Mouse (Mus musculus) midbrain, embryonic 13.5 days (tissue): ENCODE measurements around the gene Icosl. TPM values are rescaled to one million over a fixed set of nuclear protein-coding genes. Genes with fewer than 3 reads are reported as not detected.
"Not testable (repeated sequence)": the region's sequence is repeated elsewhere in the genome, so short reads cannot be mapped to it uniquely, and the experiment has no call there.

Experiments used
- ATAC-seq: fragments of 200-750 bp; cut with Nextera tagmentation; 2 replicates; pipeline ENCODE4 v1.8.0; 2017; ENCODE audit warnings: mild to moderate bottlenecking, moderate TSS enrichment, moderate library complexity
- H3K27ac ChIP-seq: fragments of 300-500 bp; sonication (generic); 2 replicates; pipeline ENCODE4 v1.5.1; 2015; ENCODE audit warnings: inconsistent platforms, mild to moderate bottlenecking, moderate library complexity
- H3K27me3 ChIP-seq: fragments of 300-500 bp; sonication (generic); 2 replicates; pipeline ENCODE4 v1.6.1; 2015; ENCODE audit warnings: mild to moderate bottlenecking, inconsistent platforms
- H3K36me3 ChIP-seq: fragments of 300-500 bp; sonication (generic); 2 replicates; pipeline ENCODE4 v1.6.1; 2015; ENCODE audit warnings: mild to moderate bottlenecking, inconsistent platforms
- H3K4me1 ChIP-seq: fragments of 300-500 bp; sonication (generic); replicated peaks from 2 replicates; pipeline ENCODE4 v1.6.1; 2015; ENCODE audit warnings: inconsistent platforms
- H3K4me2 ChIP-seq: fragments of 300-500 bp; sonication (generic); replicated peaks from 2 replicates; pipeline ENCODE4 v1.6.1; 2015; ENCODE audit warnings: moderate library complexity, mild to moderate bottlenecking, inconsistent platforms
- H3K4me3 ChIP-seq: fragments of 300-500 bp; sonication (generic); replicated peaks from 2 replicates; pipeline ENCODE4 v1.5.1; 2015; ENCODE audit warnings: mild to moderate bottlenecking, inconsistent platforms
- H3K9ac ChIP-seq: fragments of 300-500 bp; sonication (generic); replicated peaks from 2 replicates; pipeline ENCODE4 v1.6.1; 2015; ENCODE audit warnings: mild to moderate bottlenecking, inconsistent platforms
- H3K9me3 ChIP-seq: fragments of 300-500 bp; sonication (generic); 2 replicates; pipeline ENCODE4 v1.6.1; 2016; ENCODE audit warnings: mild to moderate bottlenecking, inconsistent platforms
- WGBS: fragments of 180-500 bp; shearing (Covaris S2); methylation state at CpG from one replicate; pipeline ENCODE4 v1.1.7; 2015; 5-methylcytosine and 5-hydroxymethylcytosine counted together
- polyA plus RNA-seq: library from polyadenylated mRNA; unstranded; fragments of >200 nt; fragmentation: Nextera tagmentation; extraction: Ambion mirVana; gene quantifications from 2 replicates; pipeline ENCODE4 v1.2.1, GENCODE M21; 2015

Icosl gene
- 0.52 and 0.82 TPM in 2 replicates for polyA plus RNA-seq

- Histone ChIP-seq H3K9me3 (no peaks in the 10 kb centered on the region), H3K9ac (peak within 1 kb of the TSS; percentile 60), H3K27me3 (peaks cover 42% of the 10 kb centered on the region), H3K4me2 (peak within 1 kb of the TSS; percentile 98), H3K27ac (no peak within 1 kb of the TSS), H3K36me3 (no peaks in the 10 kb centered on the region), H3K4me1 (peaks cover 15% of the 10 kb centered on the region), H3K4me3 (peak within 1 kb of the TSS; percentile 62)
- under 1% methylated on average over 66 of the region's 66 CpGs for WGBS
- ATAC-seq: peak; percentile 92
Measured at GRCm38 (mm10) chr10:78069101-78070011, at the start of gene Icosl. Gene Icosl, plus strand, starts transcription at chr10:78069302.

GRCm38 (mm10) chr10:78019984-78020383, 49.1 kb upstream of the Icosl start:
- not testable (repeated sequence) for H3K4me1 ChIP-seq, H3K27me3 ChIP-seq, H3K4me3 ChIP-seq, H3K9me3 ChIP-seq, H3K4me2 ChIP-seq, ATAC-seq, H3K36me3 ChIP-seq, H3K27ac ChIP-seq, H3K9ac ChIP-seq
- 97% methylated on average over 7 of the region's 11 CpGs for WGBS

- not testable (repeated sequence) for H3K27me3 ChIP-seq, H3K36me3 ChIP-seq, H3K9ac ChIP-seq, H3K4me1 ChIP-seq, H3K9me3 ChIP-seq, ATAC-seq, H3K4me3 ChIP-seq, H3K4me2 ChIP-seq, H3K27ac ChIP-seq
- WGBS: 63% methylated on average over 6 of the region's 8 CpGs
Measured at GRCm38 (mm10) chr10:78025453-78025852, 43.6 kb upstream of the Icosl start.

- ATAC-seq: peak; percentile 85
- Histone ChIP-seq H3K9ac (no peak overlapping the region), H3K4me3 (no peak overlapping the region), H3K4me2 (no peak overlapping the region), H3K36me3 (no peaks in the 10 kb centered on the region), H3K27ac (no peak overlapping the region), H3K4me1 (no peaks in the 10 kb centered on the region), H3K27me3 (0 out of 2 replicates have a peak, but pooled peaks cover 3% of the 10 kb centered on the region), H3K9me3 (no peaks in the 10 kb centered on the region)
- 5% methylated on average over 5 of the region's 5 CpGs for WGBS
Measured at GRCm38 (mm10) chr10:78028129-78028528, 41.0 kb upstream of the Icosl start.

- no peaks in the 10 kb centered on the region for H3K4me1 ChIP-seq
- H3K36me3 ChIP-seq: no peaks in the 10 kb centered on the region
- no peaks in the 10 kb centered on the region for H3K9me3 ChIP-seq
- 93% methylated on average over 1 of the region's 1 CpGs for WGBS
- H3K4me2 ChIP-seq: no peak overlapping the region
- H3K27me3 ChIP-seq: 0 out of 2 replicates have a peak, but pooled peaks cover 3% of the 10 kb centered on the region
- no peak for ATAC-seq
- no peak overlapping the region for H3K4me3 ChIP-seq
- H3K9ac ChIP-seq: no peak overlapping the region
- no peak overlapping the region for H3K27ac ChIP-seq
Measured at GRCm38 (mm10) chr10:78029080-78029479, 40.0 kb upstream of the Icosl start.

GRCm38 (mm10) chr10:78031987-78032386, 37.1 kb upstream of the Icosl start:
- no peaks in the 10 kb centered on the region for H3K4me1 ChIP-seq
- H3K27me3 ChIP-seq: 0 out of 2 replicates have a peak, but pooled peaks cover under 1% of the 10 kb centered on the region
- H3K9me3 ChIP-seq: no peaks in the 10 kb centered on the region
- ATAC-seq: no peak
- no peak overlapping the region for H3K4me2 ChIP-seq
- no peak overlapping the region for H3K27ac ChIP-seq
- H3K36me3 ChIP-seq: no peaks in the 10 kb centered on the region
- H3K9ac ChIP-seq: no peak overlapping the region
- no peak overlapping the region for H3K4me3 ChIP-seq
- WGBS: 82% methylated on average over 2 of the region's 2 CpGs

GRCm38 (mm10) chr10:78037139-78037538, 32.0 kb upstream of the Icosl start:
- 92% methylated on average over 4 of the region's 4 CpGs for WGBS
- Histone ChIP-seq H3K4me3 (no peak overlapping the region), H3K27me3 (no peaks in the 10 kb centered on the region), H3K27ac (no peak overlapping the region), H3K4me1 (no peaks in the 10 kb centered on the region), H3K4me2 (no peak overlapping the region), H3K9me3 (no peaks in the 10 kb centered on the region), H3K36me3 (no peaks in the 10 kb centered on the region), H3K9ac (no peak overlapping the region)
- ATAC-seq: no peak

GRCm38 (mm10) chr10:78041647-78042046, 27.5 kb upstream of the Icosl start, which contains the start of gene Dnmt3l:
Gene Dnmt3l, plus strand, starts transcription at chr10:78041947.
- no peaks in the 10 kb centered on the region for H3K9me3 ChIP-seq
- H3K36me3 ChIP-seq: no peaks in the 10 kb centered on the region
- no peaks in the 10 kb centered on the region for H3K27me3 ChIP-seq
- H3K4me1 ChIP-seq: peaks cover 7% of the 10 kb centered on the region; the same call in 1 of the 2 replicates
- WGBS: 94% methylated on average over 5 of the region's 5 CpGs
- no peak within 1 kb of the TSS for H3K4me2 ChIP-seq
- no peak within 1 kb of the TSS for H3K27ac ChIP-seq
- no peak within 1 kb of the TSS for H3K4me3 ChIP-seq
- H3K9ac ChIP-seq: no peak within 1 kb of the TSS
- ATAC-seq: no peak

GRCm38 (mm10) chr10:78042096-78042495, 27.0 kb upstream of the Icosl start:
- H3K36me3 ChIP-seq: no peaks in the 10 kb centered on the region
- no peak overlapping the region for H3K9ac ChIP-seq
- H3K4me1 ChIP-seq: peaks cover 7% of the 10 kb centered on the region; the same call in 1 of the 2 replicates
- no peaks in the 10 kb centered on the region for H3K9me3 ChIP-seq
- 82% methylated on average over 7 of the region's 7 CpGs for WGBS
- ATAC-seq: no peak
- H3K4me2 ChIP-seq: no peak overlapping the region
- no peaks in the 10 kb centered on the region for H3K27me3 ChIP-seq
- H3K4me3 ChIP-seq: no peak overlapping the region
- no peak overlapping the region for H3K27ac ChIP-seq

GRCm38 (mm10) chr10:78042697-78043405, 26.3 kb upstream of the Icosl start:
- H3K27ac ChIP-seq: no peak overlapping the region
- H3K36me3 ChIP-seq: no peaks in the 10 kb centered on the region
- peak; percentile 76 for ATAC-seq
- H3K4me3 ChIP-seq: peak overlapping the region; percentile 24
- peak overlapping the region; percentile 55 for H3K4me2 ChIP-seq
- H3K9ac ChIP-seq: no peak overlapping the region; the same call in 1 of the 2 replicates
- H3K27me3 ChIP-seq: no peaks in the 10 kb centered on the region
- 67% methylated on average over 14 of the region's 14 CpGs for WGBS
- H3K9me3 ChIP-seq: no peaks in the 10 kb centered on the region
- H3K4me1 ChIP-seq: peaks cover 7% of the 10 kb centered on the region; the same call in 1 of the 2 replicates

GRCm38 (mm10) chr10:78043406-78043836, 25.7 kb upstream of the Icosl start, which contains the start of gene Aire:
Gene Aire, minus strand, starts transcription at chr10:78043610.
- Histone ChIP-seq H3K4me2 (peak within 1 kb of the TSS; percentile 55), H3K4me3 (peak within 1 kb of the TSS; percentile 24), H3K4me1 (peaks cover 7% of the 10 kb centered on the region; the same call in 1 of the 2 replicates), H3K27me3 (no peaks in the 10 kb centered on the region), H3K27ac (no peak within 1 kb of the TSS), H3K9me3 (no peaks in the 10 kb centered on the region), H3K36me3 (no peaks in the 10 kb centered on the region), H3K9ac (no peak within 1 kb of the TSS; the same call in 1 of the 2 replicates)
- WGBS: 1% methylated on average over 27 of the region's 27 CpGs
- ATAC-seq: peak; percentile 81

GRCm38 (mm10) chr10:78044531-78044930, 24.6 kb upstream of the Icosl start:
- no peak overlapping the region for H3K4me3 ChIP-seq
- H3K4me1 ChIP-seq: peaks cover 7% of the 10 kb centered on the region; the same call in 1 of the 2 replicates
- H3K27me3 ChIP-seq: no peaks in the 10 kb centered on the region
- H3K9ac ChIP-seq: no peak overlapping the region
- no peak overlapping the region for H3K27ac ChIP-seq
- no peak for ATAC-seq
- no peaks in the 10 kb centered on the region for H3K9me3 ChIP-seq
- WGBS: 76% methylated on average over 1 of the region's 1 CpGs
- H3K4me2 ChIP-seq: no peak overlapping the region
- no peaks in the 10 kb centered on the region for H3K36me3 ChIP-seq
